Mouse (Mus musculus): ENCODE measurements around the gene Dspp.

Dspp gene

DNA sequence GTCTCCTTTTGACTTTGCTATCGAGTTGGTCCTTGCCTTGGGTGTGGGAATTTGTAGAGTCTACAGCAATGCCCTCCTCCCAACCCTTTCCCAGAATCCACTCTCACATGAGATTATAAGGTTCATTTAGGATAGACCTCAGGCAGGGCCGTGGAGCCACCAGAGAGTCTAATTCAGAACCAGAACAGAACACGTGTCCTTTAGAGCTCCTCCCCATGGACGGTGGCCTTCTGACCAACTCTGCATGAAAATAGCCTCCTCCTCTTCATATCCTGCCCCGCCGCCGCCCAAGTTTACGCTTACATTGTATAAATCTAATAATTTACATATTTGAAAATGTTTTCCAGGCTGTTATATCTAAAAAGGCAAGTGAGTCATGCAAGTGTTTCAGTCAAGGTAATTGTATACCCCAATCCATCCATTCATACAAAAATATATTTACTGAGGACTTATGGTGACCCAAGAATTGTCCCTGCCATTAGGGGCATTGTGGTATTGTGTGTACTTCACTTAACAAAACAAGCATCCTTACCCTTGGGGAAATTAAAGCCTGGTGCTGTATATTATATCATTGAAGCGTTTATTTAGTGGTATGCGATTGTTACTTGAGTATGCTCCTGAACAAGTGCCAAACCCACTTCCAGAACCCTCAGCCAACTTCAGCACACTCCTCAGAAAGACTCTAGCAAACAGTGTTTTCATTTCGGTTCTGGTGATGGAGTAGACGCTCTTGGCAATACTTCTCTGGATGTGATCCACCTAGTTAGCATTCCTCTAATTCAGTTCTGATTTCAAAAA is 30.8 kb downstream of the Dspp start:
- DNase-seq, result no peak

DNA sequence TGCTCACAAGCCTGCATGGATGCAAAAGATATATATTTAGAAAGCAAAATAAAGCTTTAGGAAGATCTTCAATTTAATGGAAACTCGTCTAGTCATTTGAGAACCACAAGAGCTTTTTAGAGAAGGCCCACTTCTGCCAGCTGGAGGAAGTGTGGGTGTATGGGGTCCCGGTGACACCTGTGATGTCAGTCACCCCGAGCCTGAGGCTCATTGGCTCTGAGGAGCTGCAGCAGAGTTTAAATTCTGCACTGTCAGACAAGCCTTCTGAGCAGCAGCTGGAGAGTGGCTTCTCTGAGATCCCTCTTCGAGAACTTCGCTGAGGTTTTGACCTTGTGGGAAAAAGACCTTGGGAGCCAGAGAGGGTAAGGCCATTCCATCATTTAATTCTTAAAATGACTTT is 31.8 kb downstream of the Dspp start, which contains the start of gene Dmp1:
TSS of gene Dmp1 (plus strand) at position 263 of the 400 bp plus-strand sequence.
- no peak for DNase-seq

DNA sequence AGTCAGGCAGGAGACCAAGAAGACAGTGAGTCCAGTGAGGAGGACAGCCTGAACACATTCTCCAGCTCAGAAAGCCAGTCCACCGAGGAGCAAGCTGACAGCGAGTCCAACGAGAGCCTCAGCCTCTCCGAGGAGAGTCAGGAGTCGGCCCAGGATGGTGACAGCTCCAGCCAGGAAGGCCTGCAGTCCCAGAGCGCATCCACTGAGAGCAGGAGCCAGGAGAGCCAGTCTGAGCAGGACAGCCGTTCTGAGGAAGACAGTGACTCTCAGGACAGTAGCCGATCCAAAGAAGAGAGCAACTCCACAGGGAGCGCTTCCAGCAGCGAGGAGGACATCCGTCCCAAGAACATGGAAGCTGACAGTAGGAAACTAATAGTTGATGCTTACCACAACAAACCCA is 42.0 kb downstream of the Dspp start:
- no peak for DNase-seq

DNA sequence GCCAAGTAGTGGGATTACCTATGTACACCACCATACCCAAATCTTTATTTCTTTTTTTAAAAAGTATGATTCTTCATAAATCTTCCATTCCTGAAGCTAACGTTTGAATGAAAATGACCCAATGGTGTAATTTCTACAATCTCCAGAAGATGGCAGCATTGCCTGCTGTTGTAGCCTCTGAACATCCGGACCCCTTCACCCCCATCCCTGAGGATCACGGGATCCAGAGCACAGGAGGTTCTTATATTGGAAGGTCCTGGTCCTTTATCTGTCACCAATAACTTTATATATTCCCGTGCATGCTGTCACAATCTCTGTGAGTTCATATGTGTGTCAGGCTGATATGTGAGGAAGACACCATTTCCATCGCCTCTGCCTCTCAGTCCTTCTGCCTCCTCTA is 48.4 kb downstream of the Dspp start:
- peak; percentile 6 for DNase-seq

DNA sequence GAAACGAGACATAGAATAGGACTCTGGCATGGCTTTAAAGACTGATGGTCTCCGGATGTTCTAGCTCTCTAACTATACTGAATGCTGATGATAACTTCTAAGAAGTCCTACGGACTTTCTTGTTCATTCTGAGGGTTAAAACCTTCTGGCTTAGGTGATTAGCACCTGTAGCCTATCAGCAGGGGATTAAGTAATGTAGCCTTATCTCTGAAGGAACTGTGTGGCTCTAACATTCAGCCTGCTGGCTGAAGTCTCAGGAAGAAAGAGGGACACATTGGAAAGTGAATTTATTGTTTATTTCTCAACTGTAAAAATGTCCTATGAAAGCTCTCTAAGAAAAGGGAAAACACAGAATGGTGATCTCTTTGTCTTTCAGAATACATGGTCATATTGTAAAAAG is 53.8 kb downstream of the Dspp start:
- DNase-seq, result no peak

DNA sequence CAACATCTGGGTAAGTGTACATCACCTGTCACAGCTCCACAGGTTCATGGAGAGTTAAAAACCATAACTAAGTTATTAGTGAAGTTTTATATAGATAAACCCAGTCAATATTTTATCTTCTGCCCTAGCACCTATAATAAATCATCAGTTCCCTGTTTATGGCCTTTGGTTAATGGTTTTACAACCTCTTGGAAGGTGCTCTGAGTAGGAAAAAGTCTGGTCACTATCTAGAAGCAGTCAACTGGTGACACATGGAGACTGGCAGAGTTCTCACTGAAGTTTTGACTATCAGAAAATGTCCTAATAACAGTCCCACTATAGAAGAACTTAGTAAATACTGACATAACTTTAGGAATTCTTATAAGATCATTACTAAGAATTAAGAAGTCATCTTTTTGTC is 54.2 kb downstream of the Dspp start:
- DNase-seq, result no peak

DNA sequence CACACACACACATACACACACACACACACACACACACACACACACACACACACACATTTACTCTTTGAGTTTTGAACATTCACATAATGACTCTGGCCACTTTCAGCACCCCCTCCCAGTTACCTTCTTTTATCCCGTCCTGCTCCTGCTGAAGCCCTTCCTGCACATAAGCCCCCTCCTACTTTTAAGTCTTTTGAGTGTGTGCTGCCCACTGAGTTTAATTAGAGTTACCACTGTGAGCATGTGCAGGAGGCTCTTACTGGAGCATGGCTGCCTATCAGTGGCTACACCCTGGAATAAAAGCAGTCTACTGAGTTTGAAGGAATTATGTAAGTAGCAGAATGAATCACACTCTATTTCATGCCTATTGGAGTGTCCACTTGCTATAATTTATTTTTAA is 58.0 kb downstream of the Dspp start:
- no peak for DNase-seq

All from layer of hippocampus, adult 9-11 months (tissue).